Mouse (Mus musculus): ENCODE data around the gene Ccng2. TPM values are rescaled to one million over a fixed set of nuclear protein-coding genes. Genes with fewer than 3 reads are reported as not detected.

The Ccng2 gene
- polyA plus RNA-seq (2015; fragmentation: Nextera tagmentation; extraction: Ambion mirVana) = 21.0 and 21.1 TPM in 2 replicates

DNA sequence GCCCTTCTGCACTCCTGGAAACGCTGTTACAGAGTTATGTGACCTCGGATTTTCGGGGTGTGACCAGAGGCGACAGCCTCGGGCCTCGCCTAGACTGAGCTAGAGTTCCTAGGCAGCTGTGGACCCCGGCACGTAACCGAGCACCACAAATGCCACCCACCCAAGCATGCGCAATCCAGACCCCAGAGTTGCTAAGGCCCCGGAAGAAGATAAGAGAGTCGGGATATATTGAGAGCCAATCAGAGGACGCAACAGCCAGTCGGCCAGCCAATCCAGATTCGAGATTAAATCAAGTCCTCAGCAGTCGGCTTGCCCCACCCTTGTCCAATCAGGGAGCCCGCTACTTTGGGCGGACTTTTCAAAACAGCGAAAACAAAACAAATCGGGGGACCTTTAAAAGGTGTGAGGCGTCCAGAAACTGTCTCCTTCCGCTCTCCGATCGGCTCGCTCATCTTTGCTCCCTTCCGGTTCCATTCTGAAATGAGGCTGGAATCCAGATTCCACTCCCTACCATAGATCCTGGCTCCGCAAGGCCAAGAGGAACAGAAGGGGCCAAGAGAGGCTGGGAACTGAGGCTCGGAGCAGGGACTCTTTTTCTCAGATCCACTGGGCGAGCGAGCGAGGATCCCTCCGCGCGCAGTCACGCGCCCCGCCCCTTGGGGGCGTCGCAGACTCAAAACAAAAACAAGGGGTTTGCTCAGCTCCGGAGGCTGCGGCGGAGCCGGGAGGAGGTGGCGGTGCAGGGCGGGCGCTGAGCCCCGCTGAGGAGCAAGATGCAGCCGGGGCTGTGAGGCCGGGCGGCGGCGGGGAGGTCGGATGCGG lies at the start of gene Ccng2:
Gene Ccng2 (plus strand): TSS at position 375 of the 822 bp plus-strand sequence.
- ATAC-seq (ENCODE audit: low read depth) = peak; percentile 92
- no peaks in the 10 kb centered on the region; the same call in 1 of the 2 replicates for H3K27me3 ChIP-seq (ENCODE audit: control insufficient read depth, insufficient read depth, low read depth, low read length)
- H3K36me3 ChIP-seq (ENCODE audit: control insufficient read depth, insufficient read depth) = peaks cover 11% of the 10 kb centered on the region
- no peaks in the 10 kb centered on the region for H3K9me3 ChIP-seq (replicated peaks; ENCODE audit: control insufficient read depth, low read length)
- peaks cover 15% of the 10 kb centered on the region for H3K4me1 ChIP-seq (ENCODE audit: control insufficient read depth, low read depth, low read length)
- peak within 1 kb of the TSS; percentile 87 for H3K4me3 ChIP-seq (ENCODE audit: low read depth, low read length)
- under 1% methylated on average over 54 of the region's 54 CpGs for WGBS (ENCODE audit: insufficient replicate concordance)
- H3K4me2 ChIP-seq (ENCODE audit: low read depth, low read length) = peak within 1 kb of the TSS; percentile 81
- peak within 1 kb of the TSS; percentile 83 for H3K27ac ChIP-seq (ENCODE audit: low read length)
- H3K9ac ChIP-seq (ENCODE audit: low read depth, low read length) = peak within 1 kb of the TSS; percentile 89

DNA sequence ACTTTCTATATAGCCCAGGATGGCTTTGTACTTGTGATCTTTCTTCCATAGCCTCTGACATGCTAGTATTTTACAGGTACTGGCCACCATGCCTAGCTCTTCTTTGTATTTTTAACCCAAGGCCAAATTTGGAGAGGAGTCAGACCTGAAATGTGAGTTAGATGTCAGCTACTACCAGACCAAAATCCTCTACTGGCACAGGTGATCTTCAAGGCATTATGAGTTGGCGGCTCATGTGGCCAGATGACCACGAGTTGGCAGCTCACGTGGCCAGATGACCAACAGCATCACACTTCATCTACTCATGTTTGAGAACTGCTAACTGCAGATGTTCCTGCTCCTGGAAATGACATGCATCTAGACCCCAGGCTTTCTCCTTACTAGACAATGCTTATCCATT lies 48.7 kb upstream of the Ccng2 start:
- WGBS (ENCODE audit: insufficient replicate concordance) = 64% methylated on average over 3 of the region's 3 CpGs
- Histone ChIP-seq H3K4me3 (ENCODE audit: low read depth, low read length) (no peak overlapping the region), H3K36me3 (ENCODE audit: control insufficient read depth, insufficient read depth) (no peaks in the 10 kb centered on the region), H3K27ac (ENCODE audit: low read length) (no peak overlapping the region), H3K4me2 (ENCODE audit: low read depth, low read length) (no peak overlapping the region), H3K27me3 (ENCODE audit: control insufficient read depth, insufficient read depth, low read depth, low read length) (no peaks in the 10 kb centered on the region), H3K9me3 (replicated peaks; ENCODE audit: control insufficient read depth, low read length) (no peaks in the 10 kb centered on the region), H3K4me1 (ENCODE audit: control insufficient read depth, low read depth, low read length) (no peaks in the 10 kb centered on the region), H3K9ac (ENCODE audit: low read depth, low read length) (no peak overlapping the region)
- no peak for ATAC-seq (ENCODE audit: low read depth)

DNA sequence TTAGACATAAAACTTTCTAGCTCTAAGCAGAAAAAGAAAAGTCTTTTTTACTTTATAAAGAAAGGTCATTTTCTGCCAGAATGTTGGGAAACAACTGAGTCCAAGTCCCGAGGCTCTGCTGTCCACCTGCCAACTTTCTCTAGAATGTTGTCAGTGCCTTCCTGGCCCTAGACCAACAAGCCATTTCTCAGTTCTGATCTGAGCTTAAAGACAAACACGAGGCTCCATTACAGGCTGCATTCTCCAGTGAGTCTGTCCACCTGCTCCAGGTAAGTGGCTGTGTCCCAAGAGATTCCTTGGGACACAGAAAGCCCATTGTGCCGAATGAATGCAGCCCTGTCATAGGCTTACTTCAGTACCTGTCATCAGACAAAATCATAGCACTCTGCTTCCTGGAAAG lies 45.4 kb upstream of the Ccng2 start:
- no peaks in the 10 kb centered on the region for H3K36me3 ChIP-seq (ENCODE audit: control insufficient read depth, insufficient read depth)
- no peak for ATAC-seq (ENCODE audit: low read depth)
- no peak overlapping the region for H3K4me2 ChIP-seq (ENCODE audit: low read depth, low read length)
- peaks cover 2% of the 10 kb centered on the region; the same call in 1 of the 2 replicates for H3K4me1 ChIP-seq (ENCODE audit: control insufficient read depth, low read depth, low read length)
- H3K9ac ChIP-seq (ENCODE audit: low read depth, low read length) = no peak overlapping the region
- H3K27ac ChIP-seq (ENCODE audit: low read length) = no peak overlapping the region
- 50% methylated on average over 3 of the region's 3 CpGs for WGBS (ENCODE audit: insufficient replicate concordance)
- H3K27me3 ChIP-seq (ENCODE audit: control insufficient read depth, insufficient read depth, low read depth, low read length) = no peaks in the 10 kb centered on the region
- no peak overlapping the region for H3K4me3 ChIP-seq (ENCODE audit: low read depth, low read length)
- H3K9me3 ChIP-seq (replicated peaks; ENCODE audit: control insufficient read depth, low read length) = no peaks in the 10 kb centered on the region

DNA sequence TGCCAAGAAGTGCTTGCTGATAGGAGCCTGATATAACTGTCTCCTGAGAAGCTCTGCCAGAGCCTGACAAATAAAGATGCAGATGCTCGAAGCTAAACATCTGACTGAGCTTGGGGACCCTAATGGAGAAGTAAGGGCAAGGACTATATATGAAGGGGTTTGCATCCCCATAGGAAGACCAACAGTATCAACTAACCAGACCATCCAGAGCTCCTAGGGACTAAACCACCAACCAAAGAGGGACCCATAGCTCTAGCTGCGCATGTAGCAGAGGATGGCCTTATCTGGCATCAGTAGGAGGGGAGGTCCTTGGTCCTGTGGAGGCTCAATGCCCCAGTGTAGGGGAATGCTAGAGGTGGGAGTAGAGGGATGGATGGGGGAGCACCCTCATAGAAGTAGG lies 42.5 kb upstream of the Ccng2 start:
- Histone ChIP-seq H3K4me2 (ENCODE audit: low read depth, low read length) (no peak overlapping the region), H3K27me3 (ENCODE audit: control insufficient read depth, insufficient read depth, low read depth, low read length) (no peaks in the 10 kb centered on the region), H3K4me3 (ENCODE audit: low read depth, low read length) (no peak overlapping the region), H3K36me3 (ENCODE audit: control insufficient read depth, insufficient read depth) (no peaks in the 10 kb centered on the region), H3K9ac (ENCODE audit: low read depth, low read length) (no peak overlapping the region), H3K9me3 (replicated peaks; ENCODE audit: control insufficient read depth, low read length) (no peaks in the 10 kb centered on the region), H3K4me1 (ENCODE audit: control insufficient read depth, low read depth, low read length) (peaks cover 11% of the 10 kb centered on the region), H3K27ac (ENCODE audit: low read length) (no peak overlapping the region)
- no peak for ATAC-seq (ENCODE audit: low read depth)
- 57% methylated on average over 2 of the region's 2 CpGs for WGBS (ENCODE audit: insufficient replicate concordance)

DNA sequence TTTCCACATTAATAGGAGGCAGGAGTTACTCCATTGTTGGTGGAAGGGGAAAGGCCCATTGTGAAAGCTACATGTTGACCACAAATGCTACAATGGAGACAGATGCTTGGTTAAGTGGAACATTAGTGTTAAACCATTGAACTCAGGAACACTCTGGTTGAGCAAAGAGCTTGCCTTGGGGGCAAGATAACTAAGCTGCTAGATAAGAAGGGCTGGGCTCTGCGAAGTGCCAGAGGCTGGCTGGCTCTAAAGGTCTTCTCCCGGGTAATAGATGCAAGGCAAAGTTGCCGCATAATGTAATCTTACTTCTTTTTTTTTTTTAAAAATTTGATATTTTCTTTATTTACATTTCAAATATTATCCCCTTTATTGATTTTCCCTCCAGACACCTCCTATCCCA lies 39.9 kb upstream of the Ccng2 start:
- H3K36me3 ChIP-seq (ENCODE audit: control insufficient read depth, insufficient read depth) = no peaks in the 10 kb centered on the region
- H3K27me3 ChIP-seq (ENCODE audit: control insufficient read depth, insufficient read depth, low read depth, low read length) = no peaks in the 10 kb centered on the region
- no peak overlapping the region for H3K27ac ChIP-seq (ENCODE audit: low read length)
- ATAC-seq (ENCODE audit: low read depth) = peak; percentile 87
- H3K4me3 ChIP-seq (ENCODE audit: low read depth, low read length) = no peak overlapping the region
- H3K4me2 ChIP-seq (ENCODE audit: low read depth, low read length) = peak overlapping the region; percentile 32; the same call in 1 of the 2 replicates
- peaks cover 11% of the 10 kb centered on the region for H3K4me1 ChIP-seq (ENCODE audit: control insufficient read depth, low read depth, low read length)
- 26% methylated on average over 3 of the region's 3 CpGs for WGBS (ENCODE audit: insufficient replicate concordance)
- no peaks in the 10 kb centered on the region for H3K9me3 ChIP-seq (replicated peaks; ENCODE audit: control insufficient read depth, low read length)
- no peak overlapping the region for H3K9ac ChIP-seq (ENCODE audit: low read depth, low read length)

DNA sequence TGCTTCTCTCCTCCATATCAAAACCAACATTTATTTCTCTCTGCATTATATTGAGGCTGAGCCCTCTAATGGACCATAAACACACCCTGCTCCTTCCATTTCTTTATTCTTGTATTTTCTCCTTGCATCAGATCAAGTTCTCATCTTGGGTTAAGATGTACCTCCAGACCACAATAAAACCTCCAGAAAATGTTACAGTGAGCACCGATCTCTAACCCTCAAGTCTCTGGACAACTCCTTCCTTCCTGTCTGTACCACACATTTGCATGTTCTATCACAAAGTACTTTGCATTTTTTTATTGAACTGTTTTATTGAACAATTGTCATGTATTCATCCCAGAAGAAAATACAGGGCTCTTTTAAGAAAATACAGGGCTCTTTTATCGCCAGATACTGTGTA lies 37.5 kb upstream of the Ccng2 start:
- Histone ChIP-seq H3K27ac (ENCODE audit: low read length) (no peak overlapping the region), H3K27me3 (ENCODE audit: control insufficient read depth, insufficient read depth, low read depth, low read length) (no peaks in the 10 kb centered on the region), H3K4me1 (ENCODE audit: control insufficient read depth, low read depth, low read length) (peaks cover 23% of the 10 kb centered on the region), H3K4me3 (ENCODE audit: low read depth, low read length) (no peak overlapping the region), H3K9ac (ENCODE audit: low read depth, low read length) (no peak overlapping the region), H3K9me3 (replicated peaks; ENCODE audit: control insufficient read depth, low read length) (no peaks in the 10 kb centered on the region), H3K4me2 (ENCODE audit: low read depth, low read length) (no peak overlapping the region), H3K36me3 (ENCODE audit: control insufficient read depth, insufficient read depth) (no peaks in the 10 kb centered on the region)
- WGBS (ENCODE audit: insufficient replicate concordance) = 37% methylated on average over 2 of the region's 2 CpGs
- ATAC-seq (ENCODE audit: low read depth) = no peak

DNA sequence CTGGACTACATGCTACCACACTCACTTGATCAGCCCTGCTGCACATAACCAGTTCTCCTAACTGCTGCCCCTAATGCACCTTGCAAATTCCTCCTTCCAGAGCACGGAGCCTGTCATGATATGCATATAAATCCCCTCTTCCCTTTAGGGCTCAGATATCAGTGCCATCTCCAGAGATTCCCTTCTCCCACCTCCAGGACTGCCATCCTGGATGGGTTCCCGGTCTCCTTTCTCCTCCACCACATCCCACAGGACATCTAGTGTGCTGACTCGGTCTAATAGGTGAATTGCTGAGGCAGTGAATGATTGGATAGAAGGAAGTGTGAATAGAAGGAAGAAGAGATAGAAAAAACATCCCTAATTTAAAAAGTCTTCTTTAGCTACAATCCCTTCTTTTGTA lies 35.3 kb upstream of the Ccng2 start:
- Histone ChIP-seq H3K27ac (ENCODE audit: low read length) (no peak overlapping the region), H3K4me2 (ENCODE audit: low read depth, low read length) (no peak overlapping the region), H3K36me3 (ENCODE audit: control insufficient read depth, insufficient read depth) (no peaks in the 10 kb centered on the region), H3K9ac (ENCODE audit: low read depth, low read length) (no peak overlapping the region), H3K27me3 (ENCODE audit: control insufficient read depth, insufficient read depth, low read depth, low read length) (no peaks in the 10 kb centered on the region), H3K4me1 (ENCODE audit: control insufficient read depth, low read depth, low read length) (peaks cover 21% of the 10 kb centered on the region), H3K9me3 (replicated peaks; ENCODE audit: control insufficient read depth, low read length) (no peaks in the 10 kb centered on the region), H3K4me3 (ENCODE audit: low read depth, low read length) (no peak overlapping the region)
- no peak for ATAC-seq (ENCODE audit: low read depth)
- 61% methylated on average over 3 of the region's 3 CpGs for WGBS (ENCODE audit: insufficient replicate concordance)

DNA sequence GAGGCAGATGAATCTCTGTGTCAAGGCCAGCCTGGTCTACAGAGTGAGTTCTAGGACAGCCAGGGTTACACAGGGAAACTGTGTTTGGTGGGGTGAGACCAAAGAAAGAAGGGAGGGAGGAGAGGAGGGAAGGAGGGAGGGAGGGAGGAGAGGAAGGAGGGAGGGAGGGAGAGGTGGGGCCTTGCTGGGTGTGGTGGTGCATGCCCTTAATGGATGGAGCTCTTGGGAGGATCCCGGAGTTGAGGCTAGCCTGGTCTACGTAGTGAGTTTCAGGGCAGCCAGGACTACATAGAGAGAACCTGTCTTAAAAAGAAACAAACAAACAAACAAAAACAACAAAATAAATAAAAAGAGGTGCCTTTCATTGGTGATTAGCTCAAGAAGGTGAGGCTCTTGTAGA lies 34.2 kb upstream of the Ccng2 start:
- peaks cover 12% of the 10 kb centered on the region for H3K4me1 ChIP-seq (ENCODE audit: control insufficient read depth, low read depth, low read length)
- H3K9me3 ChIP-seq (replicated peaks; ENCODE audit: control insufficient read depth, low read length) = no peaks in the 10 kb centered on the region
- H3K27me3 ChIP-seq (ENCODE audit: control insufficient read depth, insufficient read depth, low read depth, low read length) = no peaks in the 10 kb centered on the region
- WGBS (ENCODE audit: insufficient replicate concordance) = 70% methylated on average over 2 of the region's 2 CpGs
- no peak overlapping the region for H3K27ac ChIP-seq (ENCODE audit: low read length)
- H3K4me2 ChIP-seq (ENCODE audit: low read depth, low read length) = no peak overlapping the region
- H3K9ac ChIP-seq (ENCODE audit: low read depth, low read length) = no peak overlapping the region
- no peaks in the 10 kb centered on the region for H3K36me3 ChIP-seq (ENCODE audit: control insufficient read depth, insufficient read depth)
- peak; percentile 93 for ATAC-seq (ENCODE audit: low read depth)
- no peak overlapping the region for H3K4me3 ChIP-seq (ENCODE audit: low read depth, low read length)

DNA sequence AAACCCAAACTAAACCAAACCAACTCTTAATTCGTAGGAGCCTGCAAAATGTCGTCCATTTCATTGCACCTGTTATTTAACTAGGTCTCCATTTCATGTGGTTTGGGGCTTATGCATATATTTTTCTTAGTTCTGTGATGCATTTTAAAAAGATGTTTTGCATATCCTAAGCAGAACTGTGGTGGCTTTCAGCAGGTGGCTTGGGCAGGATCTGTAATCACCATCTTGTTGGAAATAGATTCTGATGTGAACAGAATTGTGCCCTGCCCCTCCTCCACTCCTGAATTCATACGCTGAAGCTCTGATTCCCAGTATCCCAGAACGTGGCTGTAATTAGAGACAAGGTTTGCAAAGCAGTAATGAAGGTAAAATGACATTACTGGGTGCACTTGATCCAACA lies 32.9 kb upstream of the Ccng2 start:
- Histone ChIP-seq H3K27ac (ENCODE audit: low read length) (no peak overlapping the region), H3K9ac (ENCODE audit: low read depth, low read length) (no peak overlapping the region)
- WGBS (ENCODE audit: insufficient replicate concordance) = 65% methylated on average over 4 of the region's 4 CpGs

More for the DNA sequence above, 32.9 kb upstream of the Ccng2 start:
- no peak overlapping the region for H3K4me3 ChIP-seq (ENCODE audit: low read depth, low read length)
- no peaks in the 10 kb centered on the region for H3K9me3 ChIP-seq (replicated peaks; ENCODE audit: control insufficient read depth, low read length)
- no peak overlapping the region for H3K4me2 ChIP-seq (ENCODE audit: low read depth, low read length)
- H3K36me3 ChIP-seq (ENCODE audit: control insufficient read depth, insufficient read depth) = no peaks in the 10 kb centered on the region
- ATAC-seq (ENCODE audit: low read depth) = no peak
- no peaks in the 10 kb centered on the region for H3K27me3 ChIP-seq (ENCODE audit: control insufficient read depth, insufficient read depth, low read depth, low read length)
- peaks cover 18% of the 10 kb centered on the region for H3K4me1 ChIP-seq (ENCODE audit: control insufficient read depth, low read depth, low read length)
